Mouse (Mus musculus) lung, postnatal 0 days (tissue): ENCODE results near the gene Prkch.

Experiments
- CTCF ChIP-seq: IDR thresholded peaks from 2 replicates; pipeline ENCODE4 v1.5.1; 2016; ENCODE audit warnings: antibody characterized with exemption, mild to moderate bottlenecking
- EP300 ChIP-seq: IDR thresholded peaks from 2 replicates; pipeline ENCODE4 v1.6.1; 2016; ENCODE audit warnings: antibody characterized with exemption, mild to moderate bottlenecking, control low read depth

DNA sequence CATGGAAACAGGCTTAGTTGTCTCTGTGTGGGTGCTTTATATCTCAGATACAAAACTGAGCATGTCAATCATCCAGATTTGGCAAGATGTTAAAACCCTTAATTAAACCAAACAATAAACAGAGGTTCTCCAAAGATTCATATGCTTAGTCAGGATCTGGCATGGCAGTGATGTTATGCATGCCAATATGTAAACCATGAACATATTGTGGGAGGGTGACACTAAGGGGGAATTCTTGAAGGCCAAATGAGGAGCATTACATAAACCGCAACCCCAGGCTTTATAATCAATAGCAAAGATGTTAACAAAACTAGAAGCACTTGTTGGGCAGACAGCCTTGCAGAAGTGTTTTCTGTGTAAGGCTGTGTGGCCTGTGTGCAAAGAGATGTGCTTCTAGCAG, 186.2 kb downstream of the Prkch start:
- TF ChIP-seq CTCF = no peak
- no peak for TF ChIP-seq EP300
